Mouse (Mus musculus) cerebellum, adult 2 months (tissue): ENCODE measurements around the gene Cd40lg. TPM values are rescaled to one million over a fixed set of nuclear protein-coding genes. Genes with fewer than 3 reads are reported as not detected.

Experiments
- DNase-seq, 2 experiments: peaks; one replicate each; pipeline ENCODE4 v3.0.0; 2021
- H3K27ac ChIP-seq: fragments of 200-500 bp; 2 replicates; pipeline ENCODE4 v1.5.1; 2012; ENCODE audit warnings: low read length, control low read depth, inconsistent platforms; ENCODE audit not compliant: insufficient read depth
- H3K27me3 ChIP-seq: fragments of 200-500 bp; 2 replicates; pipeline ENCODE4 v1.6.1; 2012; ENCODE audit warnings: inconsistent platforms, mild to moderate bottlenecking, low read length, moderate library complexity; ENCODE audit not compliant: control insufficient read depth, insufficient read depth
- H3K4me1 ChIP-seq: fragments of 200-500 bp; 2 replicates; pipeline ENCODE4 v1.6.1; 2011; ENCODE audit warnings: low read length; ENCODE audit not compliant: control insufficient read depth, insufficient read depth
- H3K4me3 ChIP-seq: fragments of 200-500 bp; replicated peaks from 2 replicates; pipeline ENCODE3; 2011; ENCODE audit warnings: mild to moderate bottlenecking, low read depth, low read length, control low read depth; ENCODE audit not compliant: insufficient read depth
- CTCF ChIP-seq: fragments of 200-500 bp; IDR thresholded peaks from 2 replicates; pipeline ENCODE4 v1.5.1; 2011; ENCODE audit warnings: low read depth, mild to moderate bottlenecking, control low read depth, low read length, moderate library complexity, borderline replicate concordance; ENCODE audit not compliant: insufficient read depth
- POLR2A ChIP-seq: fragments of 200-500 bp; IDR thresholded peaks from 2 replicates; pipeline ENCODE4 v1.6.1; 2011; ENCODE audit warnings: low read length, control low read depth, borderline replicate concordance; ENCODE audit not compliant: insufficient read depth
- WGBS: fragments of 180-500 bp; shearing (Covaris S2); methylation state at CpG from one replicate; pipeline ENCODE4 v1.1.7; 2018; 5-methylcytosine and 5-hydroxymethylcytosine counted together
- polyA plus RNA-seq: library from polyadenylated mRNA; depleted of rRNA; stranded (reverse); fragments of >200 nt; gene quantifications from 2 replicates; pipeline ENCODE4 v1.2.3, GENCODE M21; 2012

Gene Cd40lg
- polyA plus RNA-seq, 1 experiment, result not detected

GRCm38 (mm10) chrX:57196319-57196718 is 15.6 kb upstream of the Cd40lg start:
- Histone ChIP-seq H3K27ac (no peak overlapping the region), H3K27me3 (no peaks in the 10 kb centered on the region), H3K4me1 (no peaks in the 10 kb centered on the region), H3K4me3 (no peak overlapping the region)
- TF ChIP-seq CTCF, result no peak
- no peak for DNase-seq
- 84% methylated on average over 9 of the region's 9 CpGs for WGBS

GRCm38 (mm10) chrX:57198036-57198435 is 13.9 kb upstream of the Cd40lg start:
- no peak for DNase-seq
- H3K27ac ChIP-seq, result no peak overlapping the region
- H3K4me1 ChIP-seq, result no peaks in the 10 kb centered on the region
- no peak for TF ChIP-seq CTCF
- TF ChIP-seq POLR2A, result no peak
- 32% methylated on average over 2 of the region's 2 CpGs for WGBS
- no peaks in the 10 kb centered on the region for H3K27me3 ChIP-seq
- no peak overlapping the region for H3K4me3 ChIP-seq

GRCm38 (mm10) chrX:57200397-57200796 is 11.5 kb upstream of the Cd40lg start:
- WGBS, result 65% methylated on average over 2 of the region's 2 CpGs
- no peak for DNase-seq
- no peak overlapping the region for H3K4me3 ChIP-seq
- no peak overlapping the region for H3K27ac ChIP-seq
- no peak for TF ChIP-seq CTCF
- TF ChIP-seq POLR2A, result no peak
- no peaks in the 10 kb centered on the region for H3K27me3 ChIP-seq
- no peaks in the 10 kb centered on the region for H3K4me1 ChIP-seq

GRCm38 (mm10) chrX:57210591-57210990 is 1.4 kb upstream of the Cd40lg start:
- H3K27ac ChIP-seq, result no peak overlapping the region
- TF ChIP-seq CTCF, result no peak
- no peak for TF ChIP-seq POLR2A
- H3K27me3 ChIP-seq, result no peaks in the 10 kb centered on the region
- H3K4me1 ChIP-seq, result no peaks in the 10 kb centered on the region
- DNase-seq, result no peak
- H3K4me3 ChIP-seq, result no peak overlapping the region
- 78% methylated on average over 1 of the region's 1 CpGs for WGBS

- H3K4me3 ChIP-seq, result no peak overlapping the region
- no peak for DNase-seq
- no peaks in the 10 kb centered on the region for H3K27me3 ChIP-seq
- H3K4me1 ChIP-seq, result no peaks in the 10 kb centered on the region
- H3K27ac ChIP-seq, result no peak overlapping the region
- 15% methylated on average over 3 of the region's 3 CpGs for WGBS
- TF ChIP-seq POLR2A (no peak), CTCF (no peak)
These were observed 919 bp downstream of the Cd40lg start for GRCm38 (mm10) chrX:57212862-57213261.

- WGBS, result 95% methylated on average over 4 of the region's 4 CpGs
- no peak overlapping the region for H3K27ac ChIP-seq
- no peak for DNase-seq
- H3K4me1 ChIP-seq, result no peaks in the 10 kb centered on the region
- TF ChIP-seq POLR2A, result no peak
- no peak for TF ChIP-seq CTCF
- H3K27me3 ChIP-seq, result no peaks in the 10 kb centered on the region
- no peak overlapping the region for H3K4me3 ChIP-seq
These were observed 3.6 kb downstream of the Cd40lg start for GRCm38 (mm10) chrX:57215495-57215894.

- 53% methylated on average over 5 of the region's 5 CpGs for WGBS
- Histone ChIP-seq H3K27ac (no peak overlapping the region), H3K4me1 (no peaks in the 10 kb centered on the region), H3K4me3 (no peak overlapping the region), H3K27me3 (no peaks in the 10 kb centered on the region)
- DNase-seq, result no peak
- no peak for TF ChIP-seq POLR2A
- TF ChIP-seq CTCF, result no peak
These were observed 4.3 kb downstream of the Cd40lg start for GRCm38 (mm10) chrX:57216271-57216670.

- 94% methylated on average over 5 of the region's 5 CpGs for WGBS
- H3K27ac ChIP-seq, result no peak overlapping the region
- TF ChIP-seq POLR2A, result no peak
- H3K4me1 ChIP-seq, result no peaks in the 10 kb centered on the region
- H3K27me3 ChIP-seq, result no peaks in the 10 kb centered on the region
- H3K4me3 ChIP-seq, result no peak overlapping the region
- DNase-seq, result no peak
These were observed 7.6 kb downstream of the Cd40lg start for GRCm38 (mm10) chrX:57219563-57219962.
